Mouse (Mus musculus) megakaryocyte, embryonic 14.5 days (primary cell): ENCODE measurements around the gene Hadhb.

ENCODE experiments used
- FLI1 ChIP-seq: IDR thresholded peaks from 2 replicates; pipeline ENCODE4 v1.6.1; 2012; ENCODE audit warnings: low read length, inconsistent platforms, mixed read lengths
- GATA1 ChIP-seq: IDR thresholded peaks from 3 replicates; pipeline ENCODE4 v1.6.1; 2012; ENCODE audit warnings: mixed read lengths, low read length, inconsistent platforms, borderline replicate concordance

DNA sequence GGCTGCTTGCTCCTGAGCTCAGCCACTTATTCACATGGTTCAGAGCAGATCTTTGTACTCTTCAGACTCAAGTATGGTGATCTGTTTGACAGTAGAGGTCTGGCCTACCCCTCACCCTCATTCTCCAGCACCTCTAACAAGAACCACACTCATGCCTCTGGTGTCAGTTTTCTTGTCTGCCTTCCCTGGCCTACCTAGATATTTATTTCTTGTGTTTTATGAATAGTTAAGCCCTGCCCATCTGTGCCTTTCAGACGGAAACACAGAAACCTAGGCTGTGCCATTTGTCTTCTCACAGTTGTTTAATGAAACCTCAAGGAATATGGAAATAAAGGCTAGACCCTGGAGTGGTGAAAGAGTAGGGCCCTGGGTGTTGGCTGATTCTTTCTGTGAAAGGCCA, 37.0 kb upstream of the Hadhb start:
- TF ChIP-seq FLI1, result no peak
- no peak for TF ChIP-seq GATA1
